Mouse (Mus musculus): ENCODE measurements around the gene Mphosph9.
"Not testable (repeated sequence)": the region's sequence is repeated elsewhere in the genome, so short reads cannot be mapped to it uniquely, and the experiment has no call there.

Mphosph9 gene

GRCm38 (mm10) chr5:124327510-124328364, at the start of gene Mphosph9, which contains the start of gene 2810006K23Rik:
Gene Mphosph9, minus strand, starts transcription at chr5:124327972.
Gene 2810006K23Rik, plus strand, starts transcription at chr5:124328089.
- peak; percentile 100 for DNase-seq

- DNase-seq, result no peak
These were observed 49.4 kb upstream of the Mphosph9 start for GRCm38 (mm10) chr5:124377149-124377548.

- DNase-seq, result no peak
These were observed 48.6 kb upstream of the Mphosph9 start for GRCm38 (mm10) chr5:124376401-124376800.

- no peak for DNase-seq
These were observed 46.5 kb upstream of the Mphosph9 start for GRCm38 (mm10) chr5:124374298-124374697.

- DNase-seq, result no peak
These were observed 38.9 kb upstream of the Mphosph9 start for GRCm38 (mm10) chr5:124366721-124367120.

GRCm38 (mm10) chr5:124365754-124366153, 38.0 kb upstream of the Mphosph9 start:
- DNase-seq, result no peak

GRCm38 (mm10) chr5:124364173-124364918, 36.6 kb upstream of the Mphosph9 start:
- DNase-seq, result no peak

- not testable (repeated sequence) for DNase-seq
These were observed 35.2 kb upstream of the Mphosph9 start, which contains the start of gene Cdk2ap1 for GRCm38 (mm10) chr5:124362982-124363381. Gene Cdk2ap1, minus strand, starts transcription at chr5:124363082.

GRCm38 (mm10) chr5:124359641-124360040, 31.9 kb upstream of the Mphosph9 start:
- peak; percentile 30 for DNase-seq

- DNase-seq, result no peak
These were observed 28.9 kb upstream of the Mphosph9 start for GRCm38 (mm10) chr5:124356695-124357094.

GRCm38 (mm10) chr5:124355425-124355959, 27.7 kb upstream of the Mphosph9 start:
- peak; percentile 15 for DNase-seq

GRCm38 (mm10) chr5:124354574-124355424, 27.0 kb upstream of the Mphosph9 start:
- DNase-seq, result peak; percentile 65

GRCm38 (mm10) chr5:124353726-124354547, 26.2 kb upstream of the Mphosph9 start:
- DNase-seq, result peak; percentile 83

GRCm38 (mm10) chr5:124353011-124353725, 25.4 kb upstream of the Mphosph9 start:
- DNase-seq, result no peak

- peak; percentile 97 for DNase-seq
These were observed 24.6 kb upstream of the Mphosph9 start for GRCm38 (mm10) chr5:124352141-124352920.

GRCm38 (mm10) chr5:124351604-124352003, 23.8 kb upstream of the Mphosph9 start:
- no peak for DNase-seq

- peak; percentile 96 for DNase-seq
These were observed 23.4 kb upstream of the Mphosph9 start for GRCm38 (mm10) chr5:124351111-124351560.

- peak; percentile 16 for DNase-seq
These were observed 22.6 kb upstream of the Mphosph9 start for GRCm38 (mm10) chr5:124350350-124350749.

- DNase-seq, result no peak
These were observed 21.4 kb upstream of the Mphosph9 start for GRCm38 (mm10) chr5:124349196-124349595.

- DNase-seq, result no peak
These were observed 15.1 kb upstream of the Mphosph9 start for GRCm38 (mm10) chr5:124342897-124343296.
